Mouse (Mus musculus) limb, embryonic 11.5 days (tissue): ENCODE measurements at regions not wholly inside any gene's neighbourhood (a gene's known extent, or its start where the extent isn't known, plus 50 kb on each side); places are given as distances from the start of the nearest gene placed in this dataset.

ENCODE experiments used
- ATAC-seq: fragments of 200-750 bp; cut with Nextera tagmentation; 2 replicates; pipeline ENCODE4 v1.8.0; 2017; ENCODE audit warnings: low read depth; ENCODE audit not compliant: insufficient number of reproducible peaks, low FRiP score, low TSS enrichment
- DNase-seq: peaks from one replicate; pipeline ENCODE4 v3.0.0-alpha.2; 2015; ENCODE audit warnings: low spot score
- H3K27ac ChIP-seq: fragments of 300-500 bp; sonication (generic); replicated peaks from 2 replicates; pipeline ENCODE4 v1.5.1; 2014; ENCODE audit warnings: low read depth, mild to moderate bottlenecking, low read length
- H3K27me3 ChIP-seq: fragments of 300-500 bp; sonication (generic); 2 replicates; pipeline ENCODE4 v1.6.1; 2014; ENCODE audit warnings: mild to moderate bottlenecking, low read length, mixed read lengths; ENCODE audit not compliant: control insufficient read depth, insufficient read depth
- H3K36me3 ChIP-seq: fragments of 300-500 bp; sonication (generic); 2 replicates; pipeline ENCODE4 v1.6.1; 2014; ENCODE audit warnings: mild to moderate bottlenecking, low read length, moderate library complexity, mixed read lengths; ENCODE audit not compliant: control insufficient read depth, insufficient read depth
- H3K4me1 ChIP-seq: fragments of 300-500 bp; sonication (generic); 2 replicates; pipeline ENCODE4 v1.6.1; 2014; ENCODE audit warnings: low read length, mixed read lengths; ENCODE audit not compliant: control insufficient read depth, insufficient read depth
- H3K4me2 ChIP-seq: fragments of 300-500 bp; sonication (generic); 2 replicates; pipeline ENCODE4 v1.6.1; 2014; ENCODE audit warnings: low read depth, mild to moderate bottlenecking, moderate library complexity; ENCODE audit not compliant: severe bottlenecking
- H3K4me3 ChIP-seq: fragments of 300-500 bp; sonication (generic); 2 replicates; pipeline ENCODE4 v1.5.1; 2014; ENCODE audit warnings: low read depth, low read length
- H3K9ac ChIP-seq: fragments of 300-500 bp; sonication (generic); 2 replicates; pipeline ENCODE4 v1.6.1; 2014; ENCODE audit warnings: mild to moderate bottlenecking, low read length
- H3K9me3 ChIP-seq: fragments of 300-500 bp; sonication (generic); 2 replicates; pipeline ENCODE4 v1.6.1; 2016; ENCODE audit warnings: low read length; ENCODE audit not compliant: control insufficient read depth
- WGBS: fragments of 180-500 bp; shearing (Covaris S2); extraction: QIAGEN DNeasy Blood & Tissue Kit; methylation state at CpG from one replicate; pipeline ENCODE4 v1.1.7; 2014; 5-methylcytosine and 5-hydroxymethylcytosine counted together

- H3K9ac ChIP-seq, result no peak overlapping the region
- H3K4me1 ChIP-seq, result no peaks in the 10 kb centered on the region
- H3K4me2 ChIP-seq, result no peak overlapping the region
- H3K9me3 ChIP-seq, result no peaks in the 10 kb centered on the region
- DNase-seq (no peak), ATAC-seq (no peak)
- 52% methylated on average over 3 of the region's 3 CpGs for WGBS
- no peak overlapping the region for H3K27ac ChIP-seq
- no peaks in the 10 kb centered on the region for H3K36me3 ChIP-seq
- no peak overlapping the region for H3K4me3 ChIP-seq
- no peaks in the 10 kb centered on the region for H3K27me3 ChIP-seq
These were observed 254.6 kb downstream of the Psat1 start for GRCm38 (mm10) chr19:15692379-15693023.

- Histone ChIP-seq H3K4me3 (no peak overlapping the region), H3K27me3 (no peaks in the 10 kb centered on the region), H3K9ac (no peak overlapping the region), H3K36me3 (no peaks in the 10 kb centered on the region), H3K27ac (no peak overlapping the region), H3K4me2 (no peak overlapping the region), H3K9me3 (no peaks in the 10 kb centered on the region), H3K4me1 (peaks cover 10% of the 10 kb centered on the region; the same call in 1 of the 2 replicates)
- no peak for DNase-seq
- 90% methylated on average over 6 of the region's 6 CpGs for WGBS
- no peak for ATAC-seq
These were observed 277.1 kb downstream of the Psat1 start for GRCm38 (mm10) chr19:15669996-15670395.

DNA sequence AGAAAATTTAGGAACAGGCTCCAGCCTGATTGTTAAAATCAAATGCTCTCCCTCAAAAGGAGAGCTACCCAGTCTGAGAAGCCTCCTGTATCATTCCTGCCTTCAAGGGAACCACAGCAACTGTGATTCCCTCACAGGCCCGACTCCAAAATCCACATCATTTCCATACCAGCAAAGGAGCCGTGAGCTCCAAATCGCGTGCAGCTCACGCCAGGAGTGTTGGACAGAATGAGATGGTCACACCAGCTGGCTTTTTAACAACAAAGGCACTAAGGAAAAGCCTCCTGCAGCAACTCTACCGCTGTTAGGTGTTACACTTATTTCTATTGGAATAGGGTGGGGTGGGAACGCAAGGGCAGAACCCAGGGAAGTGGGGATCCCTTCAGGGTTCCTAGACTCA, 277.6 kb downstream of the Psat1 start:
- H3K4me2 ChIP-seq, result no peak overlapping the region
- no peak overlapping the region for H3K27ac ChIP-seq
- H3K36me3 ChIP-seq, result no peaks in the 10 kb centered on the region
- H3K4me1 ChIP-seq, result peaks cover 10% of the 10 kb centered on the region; the same call in 1 of the 2 replicates
- WGBS, result 69% methylated on average over 7 of the region's 7 CpGs
- DNase-seq (no peak), ATAC-seq (no peak)
- no peak overlapping the region for H3K4me3 ChIP-seq
- no peaks in the 10 kb centered on the region for H3K9me3 ChIP-seq
- no peak overlapping the region for H3K9ac ChIP-seq
- H3K27me3 ChIP-seq, result no peaks in the 10 kb centered on the region

DNA sequence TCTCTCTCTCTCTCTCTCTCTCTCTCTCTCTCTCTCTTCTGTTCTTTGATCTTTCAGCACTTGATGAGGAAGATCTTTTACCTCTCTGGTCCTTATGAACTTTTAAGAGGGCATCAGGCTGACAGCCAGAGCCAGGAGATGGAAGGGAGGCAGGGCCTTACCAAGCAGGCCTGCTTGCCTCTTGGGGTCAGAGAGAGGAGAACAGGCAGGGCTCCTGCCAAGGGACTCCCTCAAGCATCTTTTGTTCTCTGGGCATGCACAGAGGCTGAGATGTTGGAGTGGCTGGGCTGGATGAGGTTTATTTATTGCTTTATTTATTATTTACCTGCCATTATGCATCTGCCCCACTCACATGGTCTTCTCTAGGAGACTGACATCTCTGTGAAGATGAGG, 278.5 kb downstream of the Psat1 start:
- Histone ChIP-seq H3K27ac (no peak overlapping the region), H3K27me3 (no peaks in the 10 kb centered on the region), H3K4me2 (no peak overlapping the region), H3K9ac (no peak overlapping the region), H3K9me3 (no peaks in the 10 kb centered on the region), H3K4me3 (no peak overlapping the region), H3K4me1 (peaks cover 10% of the 10 kb centered on the region; the same call in 1 of the 2 replicates), H3K36me3 (no peaks in the 10 kb centered on the region)
- ATAC-seq (no peak), DNase-seq (peak; percentile 34)

GRCm38 (mm10) chr19:15667889-15668623, 279.1 kb downstream of the Psat1 start:
- H3K27ac ChIP-seq, result peak overlapping the region; percentile 55; the same call in 1 of the 2 replicates
- H3K4me3 ChIP-seq, result no peak overlapping the region
- DNase-seq (peak; percentile 53), ATAC-seq (no peak; the same call in 1 of the 2 replicates)
- H3K4me1 ChIP-seq, result peaks cover 10% of the 10 kb centered on the region; the same call in 1 of the 2 replicates
- 9% methylated on average over 13 of the region's 13 CpGs for WGBS
- no peaks in the 10 kb centered on the region for H3K9me3 ChIP-seq
- H3K27me3 ChIP-seq, result no peaks in the 10 kb centered on the region
- no peak overlapping the region for H3K9ac ChIP-seq
- H3K36me3 ChIP-seq, result no peaks in the 10 kb centered on the region
- no peak overlapping the region for H3K4me2 ChIP-seq

GRCm38 (mm10) chr19:15663659-15664255, 283.4 kb downstream of the Psat1 start:
- no peaks in the 10 kb centered on the region for H3K9me3 ChIP-seq
- H3K9ac ChIP-seq, result no peak overlapping the region
- H3K27me3 ChIP-seq, result no peaks in the 10 kb centered on the region
- WGBS, result 26% methylated on average over 3 of the region's 3 CpGs
- ATAC-seq, result no peak
- H3K27ac ChIP-seq, result no peak overlapping the region
- no peak overlapping the region for H3K4me2 ChIP-seq
- H3K4me1 ChIP-seq, result peaks cover 10% of the 10 kb centered on the region; the same call in 1 of the 2 replicates
- H3K36me3 ChIP-seq, result no peaks in the 10 kb centered on the region
- DNase-seq, result no peak
- no peak overlapping the region for H3K4me3 ChIP-seq

DNA sequence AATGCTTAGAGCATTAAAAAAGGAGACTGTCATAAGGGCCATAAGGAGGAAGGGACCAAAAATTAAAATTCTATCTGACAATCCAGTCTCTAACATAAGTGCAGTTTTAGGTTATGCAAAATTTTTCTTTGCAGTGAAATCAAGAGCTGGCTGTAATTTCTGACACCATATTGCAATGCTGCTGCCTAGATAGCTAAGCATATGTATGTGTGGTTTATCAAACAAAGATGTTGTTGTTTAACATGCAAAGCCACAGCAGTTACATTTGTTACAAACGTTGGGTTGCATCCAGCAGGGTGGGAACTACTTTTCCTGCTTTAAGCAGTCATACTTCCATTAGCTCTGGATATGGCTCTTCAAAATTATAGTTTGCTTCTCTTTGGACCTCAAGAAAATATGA, 288.5 kb downstream of the Psat1 start:
- Histone ChIP-seq H3K27me3 (no peaks in the 10 kb centered on the region), H3K4me1 (no peaks in the 10 kb centered on the region), H3K36me3 (no peaks in the 10 kb centered on the region), H3K9ac (no peak overlapping the region), H3K27ac (no peak overlapping the region), H3K4me3 (no peak overlapping the region), H3K4me2 (no peak overlapping the region), H3K9me3 (no peaks in the 10 kb centered on the region)
- WGBS, result 85% methylated on average over 1 of the region's 1 CpGs
- DNase-seq (no peak), ATAC-seq (no peak)

DNA sequence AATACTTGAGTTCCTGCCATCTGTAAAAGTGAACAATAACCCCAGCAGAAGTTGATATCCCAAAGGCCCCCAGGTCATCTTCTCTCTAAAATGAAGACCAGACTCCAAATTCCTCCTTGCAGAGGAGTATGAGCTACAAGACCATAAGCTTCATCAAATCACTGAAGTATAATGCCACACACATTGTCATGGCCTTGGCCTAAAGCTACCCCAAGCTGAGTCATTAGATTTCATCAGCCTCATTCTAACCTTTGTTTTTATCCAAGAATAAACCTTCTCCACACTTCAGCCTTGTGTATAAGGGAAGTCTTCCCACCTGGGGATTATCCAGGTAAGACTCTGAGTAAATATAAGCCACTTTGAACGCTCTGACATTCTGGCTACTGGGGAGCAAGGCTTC, 289.3 kb downstream of the Psat1 start:
- no peak overlapping the region for H3K27ac ChIP-seq
- H3K9ac ChIP-seq, result no peak overlapping the region
- no peaks in the 10 kb centered on the region for H3K36me3 ChIP-seq
- no peaks in the 10 kb centered on the region for H3K4me1 ChIP-seq
- no peak overlapping the region for H3K4me2 ChIP-seq
- DNase-seq, result no peak
- H3K4me3 ChIP-seq, result no peak overlapping the region
- H3K27me3 ChIP-seq, result no peaks in the 10 kb centered on the region
- ATAC-seq, result no peak
- WGBS, result 91% methylated on average over 1 of the region's 1 CpGs
- no peaks in the 10 kb centered on the region for H3K9me3 ChIP-seq
